Mouse (Mus musculus) left cerebral cortex, postnatal 10 days (tissue): Measurements from ENCODE around the gene Eprs. TPM values are rescaled to one million over a fixed set of nuclear protein-coding genes. Genes with fewer than 3 reads are reported as not detected.

ENCODE experiments used
- DNase-seq, 2 experiments: peaks; one replicate each; pipeline ENCODE4 v3.0.0; 2021 to 2022; ENCODE audit warnings: low spot score in 2 of 2, mixed read lengths in 1 of 2; ENCODE audit errors: extremely low spot score in 1 of 2
- intact Hi-C: fragments of 180-260 bp; cut with DNase I; formaldehyde crosslinking; loops from one replicate; pipeline ENCODE4 v1.15.1; 2025
- total RNA-seq, 2 experiments: library from RNA; stranded (reverse); gene quantifications; 2 replicates each; pipeline ENCODE4 v1.2.3; 2021

The Eprs gene
- total RNA-seq, 2 experiments from 2014 or later: 92.5 to 98.2 TPM

DNA sequence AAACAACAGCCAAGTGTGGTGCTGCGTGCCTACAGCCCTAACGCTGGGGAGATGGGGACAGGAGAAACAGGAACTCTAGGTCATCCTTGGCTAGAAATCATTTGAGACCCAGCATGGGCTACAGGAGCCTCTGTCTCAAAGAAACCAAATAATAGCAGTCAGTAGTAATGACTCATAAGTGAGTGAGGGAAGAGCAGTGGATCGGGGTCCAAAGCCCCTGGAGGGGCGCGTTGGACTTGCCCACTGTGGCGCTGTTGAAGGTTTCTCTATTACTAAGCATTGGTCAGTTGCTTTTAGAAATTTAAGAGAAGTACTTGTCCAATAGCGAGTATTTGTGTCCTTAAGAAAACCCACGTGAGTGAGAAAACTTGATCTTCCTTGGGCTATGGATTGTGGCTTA, 9.5 kb upstream of the Eprs start:
- no peak for DNase-seq
- intact Hi-C loops: no loop called here

GRCm38 (mm10) chr1:185354731-185355130, 8.1 kb upstream of the Eprs start:
- intact Hi-C loops: no loop called here
- no peak for DNase-seq

DNA sequence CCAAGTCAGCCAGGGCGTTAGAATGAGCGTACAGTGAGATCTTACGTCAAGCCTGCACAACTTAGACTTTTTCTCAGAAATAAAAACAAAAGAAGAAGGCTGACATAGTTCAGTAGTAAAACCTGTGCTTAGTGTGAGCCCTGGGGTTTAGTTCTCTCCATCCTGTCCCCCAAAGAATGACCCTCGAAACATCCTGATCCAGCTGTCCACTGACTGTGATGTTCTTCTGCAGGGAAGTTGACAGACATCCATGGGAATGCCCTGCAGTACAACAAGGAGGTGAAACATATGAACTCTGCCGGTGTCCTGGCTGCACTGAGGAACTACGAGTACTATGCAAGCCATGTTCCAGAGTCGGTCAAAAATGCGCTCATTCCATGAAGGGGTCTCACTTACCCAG, 6.6 kb upstream of the Eprs start:
- intact Hi-C loops: no loop called here
- DNase-seq: no peak

GRCm38 (mm10) chr1:185358211-185358610, 4.6 kb upstream of the Eprs start:
- no peak for DNase-seq
- intact Hi-C loops: no loop called here

- intact Hi-C loops: no loop called here
- DNase-seq: peak; percentile 35 to 60
Observed at GRCm38 (mm10) chr1:185363526-185364182, 810 bp downstream of the Eprs start.

GRCm38 (mm10) chr1:185364183-185364540, 1.3 kb downstream of the Eprs start:
- intact Hi-C loops: no loop called here
- DNase-seq: no peak

DNA sequence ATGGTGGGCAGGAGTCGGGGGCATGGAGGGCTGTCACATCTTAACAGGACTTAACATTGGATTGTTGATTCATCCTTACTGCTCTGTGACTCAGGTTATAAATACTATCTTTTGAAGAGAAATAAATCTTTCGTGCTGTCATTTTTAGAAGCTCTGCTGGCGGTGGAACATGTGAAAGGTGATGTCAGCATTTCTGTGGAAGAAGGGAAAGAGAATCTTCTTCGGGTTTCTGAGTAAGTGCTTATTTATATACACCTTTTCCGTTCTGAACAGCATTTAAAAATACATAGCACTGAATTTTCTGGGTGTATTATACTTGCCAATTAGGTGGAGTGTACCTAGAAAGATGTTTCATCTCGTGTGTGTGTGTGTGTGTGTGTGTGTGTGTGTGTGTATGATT, 4.5 kb downstream of the Eprs start:
- no peak for DNase-seq

GRCm38 (mm10) chr1:185369979-185370378, 7.1 kb downstream of the Eprs start:
- DNase-seq: no peak
- intact Hi-C loops: no loop called here

More for the DNA sequence above, 4.5 kb downstream of the Eprs start:
- intact Hi-C loops: no loop called here

- peak in 1 of 2 experiments; percentile 22 for DNase-seq
- intact Hi-C loops: no loop called here
Observed at GRCm38 (mm10) chr1:185376390-185376789, 13.5 kb downstream of the Eprs start.

DNA sequence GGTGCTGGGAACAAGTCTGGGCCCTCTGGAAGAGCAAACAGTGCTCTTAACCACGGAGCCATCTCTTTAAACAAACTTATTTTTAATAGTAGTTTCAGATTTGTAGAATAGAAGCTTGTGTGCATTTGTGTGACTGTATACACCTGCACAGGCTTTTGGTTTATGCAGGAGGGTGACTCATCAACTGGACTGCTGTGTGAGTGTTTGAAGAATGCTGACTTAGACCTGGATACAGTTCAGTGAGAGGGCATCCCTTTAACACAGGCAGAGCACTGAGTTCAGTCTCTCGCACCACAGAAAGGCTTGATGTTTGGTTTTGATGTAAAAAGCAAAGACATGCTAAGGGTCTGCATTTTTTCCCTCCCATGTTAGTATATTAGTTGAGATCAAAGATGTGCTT, 14.6 kb downstream of the Eprs start:
- no peak for DNase-seq
- intact Hi-C loops: no loop called here

- intact Hi-C loops: no loop called here
- DNase-seq: no peak
Observed at GRCm38 (mm10) chr1:185401615-185402014, 38.8 kb downstream of the Eprs start.

DNA sequence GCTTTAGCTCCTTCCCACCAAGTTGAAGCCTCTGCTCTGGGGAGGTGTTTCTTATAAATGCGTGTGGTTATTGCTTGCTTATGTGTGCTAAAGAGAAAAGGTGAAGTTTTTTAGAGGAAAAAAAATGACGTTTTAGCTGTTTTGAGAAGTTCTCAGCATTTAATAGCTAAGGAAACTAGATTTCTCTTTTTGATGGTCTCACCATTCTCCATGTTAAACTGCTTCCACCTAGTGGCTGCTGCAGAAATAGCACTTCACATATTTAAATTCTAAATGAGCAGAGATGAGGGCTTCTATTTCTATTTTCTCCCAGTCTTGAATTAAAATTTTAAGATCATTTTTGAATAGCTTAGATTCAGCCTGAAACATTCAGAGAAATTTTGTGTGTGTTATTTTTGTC, 41.2 kb downstream of the Eprs start:
- intact Hi-C loops: no loop called here
- peak in 1 of 2 experiments; percentile 15 for DNase-seq

DNA sequence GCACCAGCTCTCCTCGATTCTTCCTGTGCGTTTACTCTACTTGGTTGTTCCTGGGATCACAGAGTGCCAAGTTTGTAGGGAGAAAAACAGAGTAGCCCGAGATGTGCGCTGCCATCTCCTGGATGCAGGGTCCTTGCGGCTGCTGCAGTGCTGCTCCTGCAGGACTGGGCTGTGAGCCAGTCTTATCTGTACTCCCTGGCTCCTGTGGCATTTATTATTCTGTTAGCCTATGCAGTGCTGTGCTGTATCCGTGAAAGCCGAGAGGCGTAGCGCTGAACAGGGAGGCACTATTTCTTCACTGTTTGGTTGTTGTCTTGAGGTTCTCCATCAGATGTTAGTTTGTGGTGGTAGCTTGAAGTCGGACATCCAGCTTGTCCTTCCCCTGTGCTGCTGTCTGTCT, 43.1 kb downstream of the Eprs start:
- DNase-seq: no peak
- intact Hi-C loops: no loop called here

GRCm38 (mm10) chr1:185409831-185410230, 47.0 kb downstream of the Eprs start:
- DNase-seq: peak in 1 of 2 experiments; percentile 26
- intact Hi-C loops: loop anchor here (5.0 kb wide), 1 partner anchor 92 kb away; no protein-coding TSS in a partner anchor

GRCm38 (mm10) chr1:185418011-185418410, 55.2 kb downstream of the Eprs start:
- DNase-seq: no peak
- intact Hi-C loops: no loop called here

GRCm38 (mm10) chr1:185419805-185420204, 57.0 kb downstream of the Eprs start:
- intact Hi-C loops: no loop called here
- no peak for DNase-seq

- intact Hi-C loops: no loop called here
- DNase-seq: no peak
Observed at GRCm38 (mm10) chr1:185420776-185421175, 57.9 kb downstream of the Eprs start.

GRCm38 (mm10) chr1:185426583-185426982, 63.7 kb downstream of the Eprs start:
- no peak for DNase-seq
- intact Hi-C loops: no loop called here

DNA sequence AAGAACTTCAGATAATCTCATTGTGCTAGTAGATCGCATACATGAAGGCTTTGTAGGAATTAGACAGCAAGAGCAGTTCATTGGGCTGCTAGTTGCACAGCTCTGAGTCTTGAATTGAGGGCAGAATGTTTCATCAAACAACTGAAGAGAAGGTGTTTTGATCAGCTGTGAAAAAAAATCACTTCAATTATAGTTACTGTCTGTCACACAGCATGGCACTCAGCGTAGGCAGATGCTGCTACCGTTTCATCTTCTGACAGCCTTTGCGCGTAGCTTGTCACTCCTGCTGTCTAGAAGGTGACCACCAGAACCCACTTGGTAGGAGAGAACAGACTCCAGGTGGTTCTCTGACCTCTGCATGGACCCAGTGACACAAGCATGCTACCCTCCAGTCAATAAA, 67.6 kb downstream of the Eprs start:
- intact Hi-C loops: no loop called here
- DNase-seq: no peak

- intact Hi-C loops: no loop called here
Observed at GRCm38 (mm10) chr1:185431245-185431997, 68.6 kb downstream of the Eprs start.

GRCm38 (mm10) chr1:185431998-185432317, 69.1 kb downstream of the Eprs start:
- intact Hi-C loops: no loop called here
- no peak for DNase-seq

More at GRCm38 (mm10) chr1:185431245-185431997, 68.6 kb downstream of the Eprs start:
- no peak for DNase-seq
